Mouse (Mus musculus) CH12.LX (cell line): Measurements from ENCODE around the gene D11Wsu47e. TPM values are rescaled to one million over a fixed set of nuclear protein-coding genes. Genes with fewer than 3 reads are reported as not detected.

Experiments used
- DNase-seq: peaks from one replicate; pipeline ENCODE4 v3.0.0-alpha.2; 2013; ENCODE audit errors: extremely low read depth
- H3K27ac ChIP-seq: 2 replicates; pipeline ENCODE4 v1.5.1; 2012; ENCODE audit warnings: low read depth, mild to moderate bottlenecking, control low read depth, moderate library complexity; ENCODE audit not compliant: insufficient read depth
- H3K27me3 ChIP-seq: replicated peaks from 2 replicates; pipeline ENCODE3; 2012; ENCODE audit warnings: inconsistent platforms
- H3K36me3 ChIP-seq, 2 experiments: replicated peaks in 1 of 2; 2 replicates each; pipeline versions ENCODE3 to v1.6.1; 2012; ENCODE audit warnings: inconsistent platforms in 1 of 2, low read length in 1 of 2, mild to moderate bottlenecking in 1 of 2, mixed read lengths in 1 of 2, moderate library complexity in 1 of 2; ENCODE audit not compliant: control insufficient read depth in 1 of 2, insufficient read depth in 1 of 2
- H3K4me1 ChIP-seq, 2 experiments: 2 replicates each; pipeline ENCODE4 v1.6.1; 2012; ENCODE audit warnings: inconsistent platforms in 1 of 2, moderate library complexity in 1 of 2; ENCODE audit not compliant: insufficient read depth in 2 of 2, control insufficient read depth in 1 of 2
- H3K4me2 ChIP-seq: 2 replicates; pipeline ENCODE4 v1.6.1; 2012; ENCODE audit warnings: low read depth, mild to moderate bottlenecking, control low read depth; ENCODE audit not compliant: poor library complexity, insufficient read depth, severe bottlenecking
- H3K4me3 ChIP-seq, 3 experiments: fragments of 150-350 bp in 1 of 3; sonication (generic) in 1 of 3; replicated peaks in 1 of 3; 2 replicates each; pipeline versions ENCODE3 to v1.5.1; 2011 to 2012; ENCODE audit warnings: low read depth in 2 of 3, low read length in 2 of 3, mild to moderate bottlenecking in 2 of 3, moderate library complexity in 2 of 3, control low read depth in 1 of 3, improper control_type of control experiment in 1 of 3, inconsistent platforms in 1 of 3, mixed read lengths in 1 of 3; ENCODE audit not compliant: poor library complexity in 1 of 3
- H3K79me2 ChIP-seq: replicated peaks from 2 replicates; pipeline ENCODE4 v1.6.1; 2012; ENCODE audit warnings: mild to moderate bottlenecking, moderate library complexity; ENCODE audit not compliant: control insufficient read depth, poor library complexity, insufficient read depth, severe bottlenecking; ENCODE audit errors: extremely low read depth
- H3K9ac ChIP-seq: 2 replicates; pipeline ENCODE4 v1.6.1; 2012; ENCODE audit warnings: low read depth, mild to moderate bottlenecking, control low read depth, moderate library complexity; ENCODE audit not compliant: insufficient read depth
- H3K9me3 ChIP-seq: replicated peaks from 2 replicates; pipeline ENCODE3; 2012; ENCODE audit warnings: low read length, inconsistent platforms, mixed read lengths
- CHD1 ChIP-seq: IDR thresholded peaks from 2 replicates; pipeline ENCODE4 v1.6.1; 2012; ENCODE audit warnings: low read depth, low read length, improper control_type of control experiment, inconsistent platforms
- CTCF ChIP-seq, 2 experiments: IDR thresholded peaks in 1 of 2; conservative IDR thresholded peaks in 1 of 2; 2 replicates each; pipeline ENCODE4 v1.5.1; 2011 to 2012; ENCODE audit warnings: low read depth in 2 of 2, low read length in 2 of 2, improper control_type of control experiment in 1 of 2, inconsistent platforms in 1 of 2, mild to moderate bottlenecking in 1 of 2, moderate library complexity in 1 of 2
- E2F4 ChIP-seq: IDR thresholded peaks from 2 replicates; pipeline ENCODE4 v1.6.1; 2011; ENCODE audit warnings: low read depth, low read length, improper control_type of control experiment; ENCODE audit not compliant: insufficient replicate concordance
- ELF1 ChIP-seq: IDR thresholded peaks from 2 replicates; pipeline ENCODE4 v1.6.1; 2014; ENCODE audit warnings: low read depth, mild to moderate bottlenecking, inconsistent platforms, low read length, improper control_type of control experiment
- ETS1 ChIP-seq: conservative IDR thresholded peaks from 2 replicates; pipeline ENCODE4 v1.6.1; 2012; ENCODE audit warnings: low read depth, mild to moderate bottlenecking, inconsistent platforms, low read length, improper control_type of control experiment, moderate library complexity
- GABPA ChIP-seq: IDR thresholded peaks from 2 replicates; pipeline ENCODE4 v1.6.1; 2012; ENCODE audit warnings: low read depth, low read length, improper control_type of control experiment, inconsistent platforms; ENCODE audit not compliant: insufficient replicate concordance
- HCFC1 ChIP-seq: IDR thresholded peaks from 2 replicates; pipeline ENCODE4 v1.6.1; 2012; ENCODE audit warnings: low read depth, mild to moderate bottlenecking, inconsistent platforms, low read length, improper control_type of control experiment
- JUN ChIP-seq: IDR thresholded peaks from 2 replicates; pipeline ENCODE4 v1.6.1; 2011; ENCODE audit warnings: low read depth, mild to moderate bottlenecking, low read length, improper control_type of control experiment, moderate library complexity; ENCODE audit not compliant: insufficient read depth
- MAFK ChIP-seq: IDR thresholded peaks from 2 replicates; pipeline ENCODE4 v1.6.1; 2011; ENCODE audit warnings: low read length, improper control_type of control experiment; ENCODE audit not compliant: insufficient replicate concordance
- MAZ ChIP-seq: IDR thresholded peaks from 2 replicates; pipeline ENCODE4 v1.6.1; 2012; ENCODE audit warnings: low read depth, mild to moderate bottlenecking, inconsistent platforms, low read length, improper control_type of control experiment, moderate library complexity
- MEF2A ChIP-seq: IDR thresholded peaks from 2 replicates; pipeline ENCODE4 v1.6.1; 2014; ENCODE audit warnings: low read depth, mild to moderate bottlenecking, inconsistent platforms, low read length, improper control_type of control experiment, borderline replicate concordance
- MYC ChIP-seq: IDR thresholded peaks from 2 replicates; pipeline ENCODE4 v1.6.1; 2011; ENCODE audit warnings: low read depth, mild to moderate bottlenecking, improper control_type of control experiment, low read length
- NELFE ChIP-seq: IDR thresholded peaks from 2 replicates; pipeline ENCODE4 v1.6.1; 2011; ENCODE audit warnings: low read depth, low read length, improper control_type of control experiment
- NRF1 ChIP-seq: IDR thresholded peaks from 2 replicates; pipeline ENCODE4 v1.6.1; 2014; ENCODE audit warnings: low read depth, mild to moderate bottlenecking, inconsistent platforms, low read length, improper control_type of control experiment, moderate library complexity
- PAX5 ChIP-seq: IDR thresholded peaks from 2 replicates; pipeline ENCODE4 v1.6.1; 2012; ENCODE audit warnings: low read length, inconsistent platforms, mixed read lengths
- POLR2A ChIP-seq: IDR thresholded peaks from 2 replicates; pipeline ENCODE4 v1.6.1; 2011; ENCODE audit warnings: low read depth, mild to moderate bottlenecking, improper control_type of control experiment, low read length
- RAD21 ChIP-seq: IDR thresholded peaks from 2 replicates; pipeline ENCODE4 v1.6.1; 2011; ENCODE audit warnings: low read depth, mild to moderate bottlenecking, low read length, improper control_type of control experiment, moderate library complexity
- RCOR1 ChIP-seq: conservative IDR thresholded peaks from 2 replicates; pipeline ENCODE4 v1.6.1; 2012; ENCODE audit warnings: low read depth, mild to moderate bottlenecking, inconsistent platforms, low read length, improper control_type of control experiment
- SIN3A ChIP-seq: IDR thresholded peaks from 2 replicates; pipeline ENCODE4 v1.6.1; 2012; ENCODE audit warnings: low read length, improper control_type of control experiment, inconsistent platforms
- SMC3 ChIP-seq: IDR thresholded peaks from 2 replicates; pipeline ENCODE4 v1.6.1; 2011; ENCODE audit warnings: low read depth, low read length, improper control_type of control experiment
- TCF12 ChIP-seq: IDR thresholded peaks from 2 replicates; pipeline ENCODE4 v1.6.1; 2014; ENCODE audit warnings: low read depth, mild to moderate bottlenecking, inconsistent platforms, low read length, improper control_type of control experiment
- UBTF ChIP-seq: IDR thresholded peaks from 2 replicates; pipeline ENCODE4 v1.6.1; 2012; ENCODE audit warnings: low read depth, mild to moderate bottlenecking, inconsistent platforms, low read length, improper control_type of control experiment, moderate library complexity
- USF1 ChIP-seq: IDR thresholded peaks from 2 replicates; pipeline ENCODE4 v1.6.1; 2014; ENCODE audit warnings: low read depth, mild to moderate bottlenecking, inconsistent platforms, low read length, improper control_type of control experiment
- USF2 ChIP-seq: conservative IDR thresholded peaks from 2 replicates; pipeline ENCODE4 v1.6.1; 2011; ENCODE audit warnings: low read depth, low read length, improper control_type of control experiment
- ZKSCAN1 ChIP-seq: IDR thresholded peaks from 2 replicates; pipeline ENCODE4 v1.6.1; 2012; ENCODE audit warnings: low read depth, inconsistent platforms, low read length, improper control_type of control experiment, borderline replicate concordance
- dilution Hi-C: fragments of 300-500 bp; cut with MboI; formaldehyde crosslinking; loops from 2 replicates; pipeline ENCODE4 v1.14.3; 2020; ENCODE audit warnings: low sequenced_read_pairs; ENCODE audit not compliant: extremely low pct_unique_long_range_greater_than_20kb, extremely low pct_ligation_motif_present
- in situ Hi-C: fragments of 300-500 bp; cut with MboI; formaldehyde crosslinking; loops from 3 replicates; pipeline ENCODE4 v1.14.3; 2019; ENCODE audit warnings: low sequenced_read_pairs, low pct_ligation_motif_present, low pct_unique_long_range_greater_than_20kb, mixed read lengths
- polyA plus RNA-seq: library from polyadenylated mRNA; unstranded; fragments of >175 nt; gene quantifications from 2 replicates; pipeline ENCODE4 v1.2.1, GENCODE M21; 2012; ENCODE audit warnings: low read depth; ENCODE audit not compliant: insufficient read length
- total RNA-seq, 2 experiments: library from RNA; depleted of rRNA; stranded (reverse); fragments of 300-350 nt in 1 of 2; fragments of >200 nt in 1 of 2; gene quantifications; 2 replicates each; pipeline ENCODE4 v1.2.3; 2012 to 2014

The D11Wsu47e gene
- total and polyA plus RNA-seq, 3 experiments, result 25.1 to 29.6 (median 26.2) TPM

GRCm38 (mm10) chr11:113698013-113698545, 13.9 kb downstream of the D11Wsu47e start:
- Histone ChIP-seq H3K4me3 (no peak overlapping the region), H3K27me3 (no peaks in the 10 kb centered on the region), H3K9me3 (peaks cover 9% of the 10 kb centered on the region), H3K9ac (no peak overlapping the region), H3K79me2 (no peaks in the 10 kb centered on the region; the same call in 1 of the 2 replicates), H3K36me3 (peaks cover 18 to 80% of the 10 kb centered on the region in 2 experiments), H3K4me1 (peaks cover 0 to 6% of the 10 kb centered on the region in 2 experiments; a peak in 1 of 4 replicates), H3K4me2 (no peak overlapping the region), H3K27ac (no peak overlapping the region)
- in situ Hi-C loops, result no loop called here
- no peak for DNase-seq
- no peak for TF ChIP-seq E2F4
- no peak for TF ChIP-seq ELF1
- no peak for TF ChIP-seq USF1
- TF ChIP-seq UBTF, result no peak
- dilution Hi-C loops, result no loop called here

DNA sequence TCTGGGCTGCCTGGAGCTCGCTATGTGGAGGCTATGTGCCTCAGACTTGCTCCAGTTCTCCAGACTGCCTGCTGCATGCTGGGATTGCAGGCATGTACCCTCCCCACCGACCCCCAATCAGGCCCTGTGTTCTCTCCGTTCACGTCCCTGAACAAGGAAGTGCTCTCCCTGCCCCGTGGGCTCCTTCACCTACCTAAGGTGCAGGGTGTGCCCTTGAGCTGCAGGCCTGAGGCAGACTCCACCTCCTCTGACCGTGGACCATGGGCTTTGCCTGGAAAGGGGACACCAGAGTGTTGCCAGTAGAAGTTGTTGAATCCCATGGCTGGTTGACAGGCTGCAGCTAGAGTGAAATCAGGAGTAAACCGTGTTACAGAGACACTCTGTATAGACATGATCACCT, 15.4 kb downstream of the D11Wsu47e start:
- peaks cover 0 to 12% of the 10 kb centered on the region in 2 experiments; a peak in 2 of 4 replicates for H3K4me1 ChIP-seq
- peaks cover 9% of the 10 kb centered on the region for H3K9me3 ChIP-seq
- in situ Hi-C loops, result loop anchor here (5.0 to 25.0 kb wide), 2 partner anchors 113 to 963 kb away; partner anchors contain the start of gene Rpl38
- no peak overlapping the region for H3K9ac ChIP-seq
- no peak overlapping the region for H3K4me3 ChIP-seq
- no peak for DNase-seq
- TF ChIP-seq TCF12 (no peak), CTCF (conservative IDR thresholded peaks at IDR 0.05 in 1 of 2, IDR thresholded peaks at IDR 0.05 in 1 of 2; ENCODE audit: low read depth in 2 of 2, low read length in 2 of 2) (no peak), MAFK (no peak), SIN3A (no peak), ETS1 (no peak), GABPA (no peak)
- TF ChIP-seq, all 38 proteins: peak for 0
- H3K4me2 ChIP-seq, result no peak overlapping the region
- dilution Hi-C loops, result no loop called here
- no peak overlapping the region for H3K27ac ChIP-seq
- no peaks in the 10 kb centered on the region for H3K27me3 ChIP-seq
- peaks cover 10 to 68% of the 10 kb centered on the region in 2 experiments for H3K36me3 ChIP-seq
- H3K79me2 ChIP-seq, result no peaks in the 10 kb centered on the region

GRCm38 (mm10) chr11:113703758-113704157, 19.5 kb downstream of the D11Wsu47e start:
- in situ Hi-C loops, result loop anchor here (5.0 to 25.0 kb wide), 2 partner anchors 109 to 959 kb away; partner anchors contain the start of gene Rpl38
- peak; percentile 76 for DNase-seq
- no peak overlapping the region for H3K9ac ChIP-seq
- dilution Hi-C loops, result no loop called here
- H3K36me3 ChIP-seq, result peaks cover 0 to 47% of the 10 kb centered on the region in 2 experiments
- H3K27ac ChIP-seq, result no peak overlapping the region
- no peak overlapping the region for H3K4me3 ChIP-seq
- no peaks in the 10 kb centered on the region for H3K27me3 ChIP-seq
- peaks cover 0 to 14% of the 10 kb centered on the region in 2 experiments; a peak in 2 of 4 replicates for H3K4me1 ChIP-seq
- no peaks in the 10 kb centered on the region for H3K9me3 ChIP-seq
- H3K4me2 ChIP-seq, result no peak overlapping the region
- no peaks in the 10 kb centered on the region for H3K79me2 ChIP-seq
- TF ChIP-seq HCFC1 (no peak), RAD21 (peak; percentile 100), MAFK (no peak), NELFE (peak; percentile 65; the same call in 1 of the 2 replicates), NRF1 (peak; percentile 30; the same call in 1 of the 2 replicates), MAZ (no peak), RCOR1 (no peak), USF2 (no peak), MYC (0 out of 2 replicates have a peak, but pooled peaks have one; percentile 33), USF1 (no peak), PAX5 (no peak), POLR2A (no peak), ZKSCAN1 (no peak), SIN3A (no peak), TCF12 (no peak), CHD1 (no peak), SMC3 (peak; percentile 99), JUN (no peak), MEF2A (no peak), ELF1 (no peak), UBTF (no peak)
